Mouse (Mus musculus) right cerebral cortex, postnatal 4 days (tissue): ENCODE measurements at regions not wholly inside any gene's neighbourhood (a gene's known extent, or its start where the extent isn't known, plus 50 kb on each side); places are given as distances from the start of the nearest gene placed in this dataset.

ENCODE experiments used
- DNase-seq: peaks from one replicate; pipeline ENCODE4 v3.0.0-alpha.2; 2022

DNA sequence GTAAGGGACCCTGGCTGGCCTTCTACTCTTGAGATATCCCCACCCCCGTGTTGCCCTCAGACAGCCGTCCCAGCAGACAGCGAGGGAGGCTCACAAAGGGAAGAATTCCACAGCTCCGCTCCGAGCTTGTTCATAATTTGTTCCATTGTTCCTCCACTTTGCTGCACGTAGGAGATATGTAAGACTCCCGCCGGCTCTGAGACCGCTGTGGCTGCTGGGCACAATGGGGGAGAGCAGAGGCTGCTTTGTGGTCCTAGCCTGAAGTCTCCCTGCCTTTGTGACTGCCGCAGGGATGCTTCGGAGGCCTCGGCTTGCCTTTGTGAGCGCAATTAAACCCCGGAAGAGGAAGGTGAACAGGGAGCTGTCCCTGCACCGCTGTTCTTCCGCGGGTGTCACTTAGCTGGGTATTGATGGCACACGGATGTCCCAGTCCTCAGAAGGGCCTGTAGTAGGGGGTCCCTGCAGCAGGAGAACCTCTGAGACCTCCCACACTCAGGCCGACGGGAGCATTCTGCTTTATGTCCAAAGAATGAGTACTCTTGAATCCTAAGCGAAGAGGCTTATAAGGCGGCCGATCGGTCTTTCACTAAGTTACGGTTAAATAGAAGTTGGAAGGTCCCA lies 201.3 kb upstream of the Sall1 start:
- peak; percentile 7 for DNase-seq

DNA sequence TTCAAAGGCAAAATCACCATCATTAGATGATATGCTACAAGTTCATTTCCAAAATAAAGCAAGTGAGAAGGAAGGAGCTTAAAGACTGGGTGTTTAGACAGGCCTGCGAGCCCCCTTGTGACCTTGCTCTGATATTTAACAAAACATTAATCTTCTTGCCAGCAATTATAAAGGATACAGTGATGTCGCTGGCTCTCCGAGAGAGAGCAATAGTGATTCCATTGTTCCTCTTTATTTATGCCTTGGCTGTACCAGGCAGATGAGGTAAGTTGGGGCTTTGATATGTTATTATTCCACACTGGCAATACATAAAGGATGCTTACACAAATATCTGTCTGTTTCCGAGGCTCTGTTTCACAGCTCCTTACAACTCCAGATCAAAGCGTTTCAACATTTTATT lies 197.7 kb upstream of the Sall1 start:
- DNase-seq: no peak

DNA sequence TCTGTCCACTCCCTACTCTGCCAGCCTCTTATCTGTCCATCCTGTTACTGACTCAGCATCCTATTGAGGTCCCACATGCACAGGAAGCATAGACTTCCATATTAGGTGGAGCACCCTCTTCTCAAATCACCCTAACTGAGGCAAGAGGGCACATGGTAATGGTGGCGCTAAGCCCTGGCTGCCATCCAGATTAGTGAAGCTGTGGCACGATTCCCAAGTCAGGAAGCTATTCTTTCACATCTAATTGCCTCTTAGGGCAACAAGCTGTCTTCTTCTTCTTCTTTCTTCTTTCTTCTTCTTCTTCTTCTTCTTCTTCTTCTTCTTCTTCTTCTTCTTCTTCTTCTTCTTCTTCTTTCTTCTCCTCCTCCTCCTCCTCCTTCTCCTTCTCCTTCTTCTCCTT lies 195.7 kb upstream of the Sall1 start:
- DNase-seq: no peak

- DNase-seq: no peak
Measured at GRCm38 (mm10) chr8:89234041-89234440, 190.1 kb upstream of the Sall1 start.

DNA sequence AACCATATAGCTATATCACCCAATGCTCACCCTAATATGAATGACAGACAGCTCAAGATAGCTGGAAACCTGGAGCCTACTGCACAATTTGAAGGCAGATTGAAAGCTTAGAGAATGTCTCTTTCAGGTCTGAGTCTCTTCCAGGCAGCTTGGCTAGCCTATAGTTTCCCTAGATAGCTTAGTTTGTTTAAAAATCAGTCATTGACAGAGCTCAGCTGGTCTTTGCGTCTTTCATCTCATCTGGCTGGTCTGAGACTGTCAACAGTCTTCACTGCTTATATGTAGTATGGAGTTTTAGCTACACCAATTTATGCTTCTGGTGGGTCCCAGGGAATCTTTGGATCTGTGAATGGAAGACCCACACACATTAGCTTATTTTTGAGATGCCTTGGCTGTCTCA lies 188.4 kb upstream of the Sall1 start:
- no peak for DNase-seq

DNA sequence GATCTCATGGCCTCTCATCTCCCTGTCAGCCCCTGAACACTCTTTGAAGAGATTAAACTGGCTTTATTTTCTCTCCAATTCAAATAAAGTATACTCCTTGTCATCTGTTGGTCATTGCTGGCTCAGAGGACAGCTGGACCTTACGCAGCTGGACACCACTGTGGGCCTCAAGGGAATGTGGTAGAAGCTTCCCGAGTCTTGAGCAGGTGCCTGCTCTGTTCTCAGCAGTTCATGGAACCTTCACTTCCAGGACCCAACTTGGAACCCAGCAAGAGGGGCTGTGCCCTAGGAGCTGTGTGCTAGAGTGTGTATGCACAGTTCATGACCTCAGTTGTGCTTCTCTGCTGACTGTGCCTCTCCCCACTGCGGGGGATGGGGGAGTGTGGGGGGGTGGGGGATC lies 185.2 kb upstream of the Sall1 start:
- no peak for DNase-seq

GRCm38 (mm10) chr8:89220870-89221269 lies 176.9 kb upstream of the Sall1 start:
- peak; percentile 19 for DNase-seq

DNA sequence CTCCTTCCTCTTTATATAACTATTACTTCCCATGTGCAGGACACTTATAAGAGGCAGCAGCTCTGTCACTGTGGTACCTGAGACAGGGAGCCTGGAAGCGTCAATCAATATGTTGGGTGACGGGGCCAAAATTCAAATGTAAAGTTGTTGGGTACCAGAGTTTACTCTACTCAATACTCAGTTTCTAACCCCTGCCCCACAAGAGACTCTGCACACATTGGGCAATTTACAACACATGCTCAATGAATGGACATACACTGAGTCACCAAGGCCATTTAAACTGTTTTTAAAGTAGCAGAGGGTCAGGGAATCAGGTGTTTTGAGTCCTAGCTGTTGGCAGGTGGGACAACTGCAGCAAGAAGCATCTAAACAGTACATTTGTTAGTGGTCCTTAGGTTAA lies 176.4 kb upstream of the Sall1 start:
- DNase-seq: no peak

- DNase-seq: no peak
Measured at GRCm38 (mm10) chr8:89219156-89219555, 175.2 kb upstream of the Sall1 start.

GRCm38 (mm10) chr8:89217689-89218088 lies 173.7 kb upstream of the Sall1 start:
- DNase-seq: no peak

- no peak for DNase-seq
Measured at GRCm38 (mm10) chr8:89211931-89212330, 168.0 kb upstream of the Sall1 start.

DNA sequence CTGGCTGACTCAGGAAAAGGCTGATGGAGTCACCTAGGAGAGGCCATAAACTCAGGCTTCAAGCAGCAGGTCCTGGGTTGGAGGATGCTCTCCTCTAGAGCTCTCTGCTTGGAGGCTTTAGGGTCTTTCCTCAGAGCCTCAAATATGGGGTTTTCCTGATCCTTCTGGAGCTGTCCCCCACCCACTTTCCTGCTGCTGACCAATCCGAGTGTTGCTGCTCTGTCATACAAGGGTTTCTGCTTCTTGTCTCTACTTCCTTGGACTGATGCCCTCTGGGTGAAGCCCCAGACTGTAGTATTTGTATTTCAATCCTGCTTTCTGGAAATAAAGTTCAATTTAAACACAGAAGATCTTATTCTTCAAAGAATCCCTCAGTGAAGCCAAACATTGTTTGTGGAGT lies 166.7 kb upstream of the Sall1 start:
- no peak for DNase-seq

GRCm38 (mm10) chr8:89207891-89208290 lies 163.9 kb upstream of the Sall1 start:
- no peak for DNase-seq

- DNase-seq: no peak
Measured at GRCm38 (mm10) chr8:89202484-89203096, 158.6 kb upstream of the Sall1 start.

DNA sequence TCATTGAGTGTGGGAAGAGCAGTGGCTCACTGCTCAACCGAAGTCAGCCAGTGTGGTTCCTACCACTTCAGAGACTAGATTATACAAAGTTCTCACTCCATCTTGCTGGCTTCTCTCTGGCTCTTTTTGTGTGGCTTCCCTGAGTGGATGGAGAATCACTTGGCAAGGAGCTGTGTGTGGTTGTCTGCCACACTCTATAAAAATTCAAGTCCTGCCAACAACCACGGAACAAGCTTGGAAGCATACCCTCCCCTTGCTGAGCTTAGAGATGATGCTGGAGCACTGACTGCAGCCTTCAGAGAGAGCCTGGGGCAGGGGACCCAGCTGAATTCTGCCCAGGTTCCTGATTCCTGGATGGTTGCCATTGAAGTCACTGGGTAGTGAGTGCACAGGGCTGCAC lies 156.3 kb upstream of the Sall1 start:
- no peak for DNase-seq

DNA sequence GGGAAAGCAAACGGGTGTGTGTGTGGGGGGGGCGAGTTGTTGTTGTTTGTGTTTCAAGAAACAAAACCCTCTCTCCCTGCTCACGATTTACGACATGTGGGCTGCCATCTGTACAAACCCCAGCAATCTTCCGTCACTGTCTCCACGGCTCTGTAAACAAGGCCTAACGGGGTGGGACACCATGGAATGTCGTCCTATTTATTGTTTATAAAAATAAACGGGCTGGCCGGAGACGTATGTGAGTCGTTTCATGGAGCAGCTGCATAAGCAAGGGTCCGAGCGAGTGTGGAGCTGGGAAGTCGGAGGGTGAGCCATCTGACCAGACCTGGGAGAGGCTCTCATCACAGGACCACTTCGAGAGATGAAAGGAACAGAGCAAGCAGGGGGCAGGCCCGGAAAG lies 141.4 kb upstream of the Sall1 start:
- no peak for DNase-seq

- DNase-seq: no peak
Measured at GRCm38 (mm10) chr8:89175631-89176030, 131.7 kb upstream of the Sall1 start.

- DNase-seq: no peak
Measured at GRCm38 (mm10) chr8:89171561-89171960, 127.6 kb upstream of the Sall1 start.

DNA sequence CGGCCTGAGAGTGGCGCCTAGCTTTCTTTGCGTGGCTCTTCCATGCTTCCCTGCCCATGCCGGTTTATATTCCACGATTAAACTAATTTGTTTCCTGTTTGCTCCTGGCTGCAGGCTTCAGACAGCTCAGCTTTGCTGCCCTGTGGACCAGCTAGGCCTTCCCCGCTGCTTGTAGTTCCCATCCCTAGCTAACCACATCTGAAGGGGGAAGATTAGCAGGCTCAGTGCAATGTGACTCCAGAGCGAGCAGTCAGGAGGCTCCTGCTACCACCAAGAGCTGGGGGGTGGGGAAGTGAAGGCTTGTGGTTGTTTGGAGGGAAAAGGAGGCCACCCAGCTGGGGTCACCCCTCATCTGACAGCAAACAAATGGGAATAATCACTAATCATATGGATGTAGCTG lies 125.5 kb upstream of the Sall1 start:
- no peak for DNase-seq

DNA sequence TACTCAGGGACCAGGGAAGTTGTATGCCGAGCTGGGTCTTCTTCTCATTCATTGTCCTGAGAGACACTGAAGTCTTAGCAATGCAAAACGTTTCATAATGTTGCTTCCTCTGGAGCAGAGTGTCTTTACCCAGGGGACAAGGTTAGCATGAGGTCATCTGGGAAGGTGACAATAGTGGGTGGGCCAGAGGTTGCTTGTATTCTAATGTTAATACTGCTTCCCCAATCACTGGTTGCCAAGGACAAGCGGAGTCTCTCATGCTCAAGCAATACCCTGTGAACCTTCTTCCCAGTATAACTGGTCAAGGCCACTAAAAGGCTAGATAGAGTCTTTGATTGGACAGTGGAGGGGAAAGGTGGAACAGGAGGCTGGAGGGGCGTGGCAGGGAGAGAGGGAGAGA lies 123.1 kb upstream of the Sall1 start:
- DNase-seq: no peak

GRCm38 (mm10) chr8:89156909-89157308 lies 112.9 kb upstream of the Sall1 start:
- no peak for DNase-seq

DNA sequence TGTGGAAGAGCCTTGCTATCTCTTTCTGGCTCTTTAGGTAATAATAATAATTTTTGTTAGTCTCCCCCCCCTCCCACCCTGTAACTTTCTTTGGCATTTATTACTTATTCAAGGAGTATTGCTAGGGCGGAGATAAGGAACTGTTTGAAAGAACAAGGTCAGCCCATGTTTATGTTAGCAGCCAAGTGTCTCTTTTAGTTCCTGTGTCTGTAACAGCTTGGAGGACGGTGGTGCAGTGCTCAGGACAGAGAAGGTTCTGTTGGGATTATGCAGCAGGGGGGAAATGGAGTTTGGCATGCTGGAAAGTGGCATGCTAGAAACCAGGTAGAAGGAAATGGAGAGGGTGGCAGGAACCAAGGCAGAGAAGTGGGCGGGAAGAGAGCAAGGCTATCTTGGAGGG lies 109.6 kb upstream of the Sall1 start:
- no peak for DNase-seq

DNA sequence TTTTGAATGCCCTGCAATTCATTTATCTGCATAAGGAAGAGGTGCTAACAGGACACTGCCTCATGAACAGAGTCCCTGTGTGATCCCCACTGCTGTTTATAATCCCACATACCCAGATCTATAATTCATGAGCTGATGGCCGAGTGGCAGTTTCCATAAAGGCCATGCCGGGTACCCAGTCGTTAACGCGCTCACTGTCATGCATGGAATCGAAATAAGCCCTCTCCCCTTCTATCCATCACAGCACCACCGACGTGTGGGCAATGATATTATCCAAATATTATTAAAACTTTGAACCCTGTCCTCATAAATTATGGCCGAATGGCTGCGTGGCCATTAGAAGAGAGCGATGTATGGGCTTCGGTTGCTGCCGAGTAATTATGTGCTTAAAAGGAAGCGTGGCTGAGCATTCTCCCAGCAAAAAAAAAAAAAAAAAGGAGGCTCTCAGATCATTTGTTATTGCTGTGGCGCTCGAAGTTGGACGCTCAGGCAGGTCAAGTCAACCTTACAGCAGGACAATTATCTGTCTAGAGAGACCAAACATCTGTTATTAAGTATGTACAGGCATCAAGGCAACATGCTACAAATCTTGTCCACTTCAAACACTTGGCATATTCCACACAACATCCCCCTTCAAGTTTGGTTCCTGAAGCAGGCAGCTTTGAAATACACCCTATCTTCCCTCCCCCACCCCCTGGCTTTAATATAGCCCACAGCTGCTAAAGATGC lies 109.1 kb upstream of the Sall1 start:
- no peak for DNase-seq

DNA sequence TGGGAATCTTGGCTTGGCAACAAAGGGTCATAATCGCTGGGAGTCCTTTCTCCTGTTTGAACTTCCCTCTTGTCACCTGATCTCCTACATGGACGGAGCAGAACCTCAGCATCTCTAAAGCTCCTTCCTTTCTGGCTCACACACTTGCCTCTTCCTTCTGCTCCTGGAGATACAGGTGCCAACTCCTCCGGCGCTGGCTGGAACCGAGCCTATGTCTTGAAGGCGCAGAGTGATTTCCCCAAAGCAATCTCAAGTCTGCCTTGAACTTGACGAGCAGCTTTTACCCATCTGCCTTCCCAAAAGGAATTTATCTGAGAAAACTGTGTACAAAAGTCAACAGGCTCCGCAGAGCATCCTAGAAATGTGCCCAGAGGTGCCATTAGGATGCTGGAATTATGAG lies 108.4 kb upstream of the Sall1 start:
- DNase-seq: no peak

DNA sequence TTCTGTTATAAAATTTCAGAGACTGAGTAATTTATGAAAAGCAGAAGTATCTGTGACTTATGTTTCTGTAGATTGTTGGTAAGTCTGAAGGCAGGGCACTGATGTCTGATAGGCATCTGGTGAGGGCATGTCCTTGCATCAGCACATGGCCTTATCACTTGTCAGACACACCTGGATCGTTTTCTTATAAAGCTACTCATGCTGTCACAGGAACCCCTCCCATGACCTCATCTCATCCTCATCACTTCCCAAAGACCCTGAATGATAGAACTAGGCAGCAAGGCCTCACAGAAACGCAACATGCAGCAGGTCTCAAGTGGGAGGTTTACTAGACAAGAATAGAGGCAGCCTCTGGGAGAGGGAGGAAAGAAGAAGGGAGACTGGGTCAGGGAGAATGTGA lies 107.0 kb upstream of the Sall1 start:
- no peak for DNase-seq
